Mouse (Mus musculus) forebrain, postnatal 0 days (tissue): ENCODE measurements around the gene D2hgdh. TPM values are rescaled to one million over a fixed set of nuclear protein-coding genes. Genes with fewer than 3 reads are reported as not detected.

Experiments
- polyA plus RNA-seq: library from polyadenylated mRNA; unstranded; fragments of >200 nt; fragmentation: Nextera tagmentation; extraction: Ambion mirVana; gene quantifications from 2 replicates; pipeline ENCODE4 v1.2.1, GENCODE M21; 2015
- total RNA-seq: library from RNA; depleted of rRNA; stranded (reverse); fragments of >200 nt; gene quantifications from 2 replicates; pipeline ENCODE4 v1.2.3, GENCODE M21; 2014; rRNA removed

D2hgdh gene
- total and polyA plus RNA-seq, 2 experiments from 2014 or later = 11.2 to 13.4 TPM

Other genes with a start within 250 kb of the D2hgdh start
- gene Stk25, start 166.2 kb upstream of the D2hgdh start, total RNA-seq = 278 and 312 TPM in 2 replicates
- 371 and 381 TPM in 2 replicates for gene Stk25, start 166.2 kb upstream of the D2hgdh start, polyA plus RNA-seq
- 94.6 and 119 TPM in 2 replicates for gene Bok, start 139.2 kb upstream of the D2hgdh start, total RNA-seq
- gene Bok, start 139.2 kb upstream of the D2hgdh start, polyA plus RNA-seq = 113 and 150 TPM in 2 replicates
- 46.0 and 50.6 TPM in 2 replicates for gene Atg4b, start 73.4 kb upstream of the D2hgdh start, total RNA-seq
- 72.6 and 72.7 TPM in 2 replicates for gene Atg4b, start 73.4 kb upstream of the D2hgdh start, polyA plus RNA-seq
- 53.2 and 71.3 TPM in 2 replicates for gene Thap4, start 70.0 kb upstream of the D2hgdh start, total RNA-seq
- 51.2 and 53.2 TPM in 2 replicates for gene Thap4, start 70.0 kb upstream of the D2hgdh start, polyA plus RNA-seq
- 90.9 and 97.1 TPM in 2 replicates for gene Dtymk, start 23.0 kb upstream of the D2hgdh start, total RNA-seq
- gene Dtymk, start 23.0 kb upstream of the D2hgdh start, polyA plus RNA-seq = 123 and 138 TPM in 2 replicates
- 9.3 and 12.9 TPM in 2 replicates for gene Ing5, start 20.9 kb upstream of the D2hgdh start, total RNA-seq
- 4.4 and 5.4 TPM in 2 replicates for gene Ing5, start 20.9 kb upstream of the D2hgdh start, polyA plus RNA-seq
- 0.23 TPM in 1 of 2 replicates, not detected in the other for gene Gal3st2, start 36.4 kb downstream of the D2hgdh start, total RNA-seq
- gene Gal3st2, start 36.4 kb downstream of the D2hgdh start, polyA plus RNA-seq = not detected in 2 replicates
- not detected in 2 replicates for gene Gal3st2b, start 93.4 kb downstream of the D2hgdh start, total RNA-seq
- gene Gal3st2b, start 93.4 kb downstream of the D2hgdh start, polyA plus RNA-seq = not detected in 2 replicates
- not detected in 2 replicates for gene Gal3st2c, start 165.6 kb downstream of the D2hgdh start, total RNA-seq
- gene Gal3st2c, start 165.6 kb downstream of the D2hgdh start, polyA plus RNA-seq = not detected in 2 replicates
- 0.05 and 0.77 TPM in 2 replicates for gene Neu4, start 195.5 kb downstream of the D2hgdh start, total RNA-seq
- 0.10 and 0.27 TPM in 2 replicates for gene Neu4, start 195.5 kb downstream of the D2hgdh start, polyA plus RNA-seq
- gene Pdcd1, start 227.6 kb downstream of the D2hgdh start, total RNA-seq = 0.08 TPM in 1 of 2 replicates, not detected in the other
- not detected in 2 replicates for gene Pdcd1, start 227.6 kb downstream of the D2hgdh start, polyA plus RNA-seq